Mouse (Mus musculus) bone marrow macrophage, adult 2 months (primary cell): Measurements from ENCODE around the gene Tpm4.
"Not testable (repeated sequence)": the region's sequence is repeated elsewhere in the genome, so short reads cannot be mapped to it uniquely, and the experiment has no call there.

Source experiments
- CTCF ChIP-seq: IDR thresholded peaks from 2 replicates; pipeline ENCODE4 v1.5.1; 2012; ENCODE audit warnings: low read depth, mild to moderate bottlenecking, low read length, moderate library complexity
- POLR2A ChIP-seq: IDR thresholded peaks from 2 replicates; pipeline ENCODE4 v1.6.1; 2012; ENCODE audit warnings: mild to moderate bottlenecking, low read depth, low read length, borderline replicate concordance

- TF ChIP-seq CTCF, POLR2A: not testable (repeated sequence)
Observed at GRCm38 (mm10) chr8:72096721-72097120, 38.1 kb upstream of the Tpm4 start.
